In the genomic region with DNA sequence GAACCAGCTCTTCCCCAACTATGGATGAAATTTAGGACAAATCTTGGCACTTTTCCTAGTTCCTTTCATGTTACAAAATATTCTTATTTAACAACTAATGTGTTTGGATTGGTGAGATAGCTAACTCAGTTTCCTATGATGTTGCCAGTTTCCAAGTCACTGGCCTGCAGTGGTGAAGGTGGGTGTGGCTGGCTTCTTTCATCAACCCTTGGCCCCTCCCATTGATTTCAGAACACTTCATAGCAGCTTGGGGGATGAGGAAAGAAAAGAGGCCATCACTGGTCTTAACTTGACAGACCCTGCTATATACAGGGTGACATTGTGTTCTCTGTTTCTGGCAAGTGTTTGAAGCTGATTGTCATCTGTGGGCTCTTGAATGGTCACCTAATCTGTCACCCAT, we compare ENCODE assay signal across 20 mouse cellular contexts.
DNase-seq lines count a peak whose midpoint lies in the region; ATAC-seq and TF ChIP-seq lines count a peak whose summit lies in the region.
"Had no signal": no experiment of that assay in that cellular context is flagged by ENCODE, and none has a peak within 500 bp of the region (broad histone marks: within the 10 kb centered on the region; RNA-seq: fewer than 3 reads in every experiment).

No protein-coding gene starts in this region.

- no peak for TF ChIP-seq CTCF in lung, postnatal 0 days (IDR thresholded peaks at IDR 0.05)

- no peak overlapping the region for H3K27ac ChIP-seq in lung, postnatal 0 days (ENCODE audit: low read length)
- H3K27ac ChIP-seq: embryonic facial prominence, embryonic 12.5 days; forebrain, embryonic 15.5 days; heart, embryonic 13.5 days had no signal

- ATAC-seq in lung, postnatal 0 days, result no peak
- ATAC-seq in megakaryocyte progenitor cell, adult 5-6 weeks (replicated peaks; ENCODE audit: poor library complexity), result peak; percentile 70
- ATAC-seq: activated CD4-positive, CD25-positive, alpha-beta regulatory T cell, adult 4 months; forebrain, embryonic 15.5 days; hindbrain, embryonic 16.5 days; inflammation-experienced regulatory T-cells, adult 6 months; Patski had no signal

- no peaks in the 10 kb centered on the region for H3K27me3 ChIP-seq in lung, postnatal 0 days (replicated peaks; ENCODE audit: insufficient read depth, low read length)
- H3K27me3 ChIP-seq: embryonic facial prominence, embryonic 12.5 days; forebrain, embryonic 15.5 days; heart, embryonic 13.5 days had no signal

- no peak overlapping the region for H3K4me3 ChIP-seq in lung, postnatal 0 days (ENCODE audit: low read depth, low read length)
- H3K4me3 ChIP-seq: embryonic facial prominence, embryonic 12.5 days; forebrain, embryonic 15.5 days; heart, embryonic 13.5 days had no signal

- TF ChIP-seq EP300 in lung, postnatal 0 days (IDR thresholded peaks at IDR 0.05), result no peak

- no peak overlapping the region for H3K9ac ChIP-seq in lung, postnatal 0 days (replicated peaks; ENCODE audit: low read depth)
- H3K9ac ChIP-seq: embryonic facial prominence, embryonic 12.5 days; forebrain, embryonic 15.5 days; heart, embryonic 13.5 days had no signal

- H3K9me3 ChIP-seq in lung, postnatal 0 days (ENCODE audit: low read length), result no peaks in the 10 kb centered on the region
- H3K9me3 ChIP-seq: embryonic facial prominence, embryonic 12.5 days; forebrain, embryonic 15.5 days; heart, embryonic 13.5 days had no signal

- peak; percentile 83 for DNase-seq in heart, adult 11 months
- no peak for DNase-seq in heart, adult 18-20 months
- DNase-seq in lung, postnatal 0 days (ENCODE audit: low spot score), result peak; percentile 51
- DNase-seq in lung, adult 18-20 months, result no peak
- DNase-seq in spleen, postnatal 36 days (ENCODE audit: low spot score in 2 of 2), result no peak
- no peak for DNase-seq in layer of hippocampus, postnatal 36 days
- DNase-seq: adrenal gland, adult 2 months; adrenal gland, postnatal 25 days; cerebellum, adult 2 months; cerebellum, postnatal 10 days; gastrocnemius, postnatal 10 days; heart, postnatal 36 days had no signal

- H3K4me2 ChIP-seq in lung, postnatal 0 days (replicated peaks; ENCODE audit: low read depth, low read length), result no peak overlapping the region
- H3K4me2 ChIP-seq: embryonic facial prominence, embryonic 12.5 days; forebrain, embryonic 15.5 days; heart, embryonic 13.5 days had no signal

- no peaks in the 10 kb centered on the region for H3K4me1 ChIP-seq in lung, postnatal 0 days (ENCODE audit: insufficient read depth, low read depth, low read length)

- no peaks in the 10 kb centered on the region for H3K36me3 ChIP-seq in lung, postnatal 0 days (ENCODE audit: insufficient read depth, low read length)
- H3K36me3 ChIP-seq: embryonic facial prominence, embryonic 12.5 days; forebrain, embryonic 15.5 days; heart, embryonic 13.5 days had no signal

Comparison
In these comparisons a context has a peak if more than half of its experiments do, and no peak if none do; other contexts are left out.
1. DNase-seq: peak in heart, adult 11 months (single experiment) and lung, postnatal 0 days (single experiment); none in heart, adult 18-20 months (0 of 2), lung, adult 18-20 months (0 of 2), spleen, postnatal 36 days (0 of 2) and layer of hippocampus, postnatal 36 days (0 of 2).